Mouse (Mus musculus) thymus, postnatal 25 days (tissue): ENCODE data around the gene Mgat1.
"Not testable (repeated sequence)": the region's sequence is repeated elsewhere in the genome, so short reads cannot be mapped to it uniquely, and the experiment has no call there.

ENCODE experiments used
- DNase-seq: peaks from one replicate; pipeline ENCODE4 v3.0.0; 2022

The Mgat1 gene

DNA sequence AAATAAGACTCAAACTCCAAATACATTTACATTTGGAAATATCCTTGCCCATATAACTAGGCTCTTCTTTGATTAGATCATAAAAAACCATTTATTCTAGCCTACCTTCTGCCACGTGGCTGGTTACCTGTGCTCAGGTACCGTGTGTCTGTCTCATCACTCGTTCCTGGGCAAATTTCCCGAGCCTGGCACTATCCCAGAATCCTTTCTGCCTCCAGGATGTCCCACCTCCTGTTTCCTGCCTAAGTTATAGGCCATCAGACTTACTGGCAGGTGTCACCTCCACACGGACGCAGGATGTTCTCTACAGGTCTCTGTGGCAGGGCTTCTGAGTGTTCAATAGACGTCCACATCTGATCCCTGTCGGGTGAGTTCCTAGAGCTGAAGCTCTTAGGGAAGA, 21.1 kb downstream of the Mgat1 start:
- no peak for DNase-seq

DNA sequence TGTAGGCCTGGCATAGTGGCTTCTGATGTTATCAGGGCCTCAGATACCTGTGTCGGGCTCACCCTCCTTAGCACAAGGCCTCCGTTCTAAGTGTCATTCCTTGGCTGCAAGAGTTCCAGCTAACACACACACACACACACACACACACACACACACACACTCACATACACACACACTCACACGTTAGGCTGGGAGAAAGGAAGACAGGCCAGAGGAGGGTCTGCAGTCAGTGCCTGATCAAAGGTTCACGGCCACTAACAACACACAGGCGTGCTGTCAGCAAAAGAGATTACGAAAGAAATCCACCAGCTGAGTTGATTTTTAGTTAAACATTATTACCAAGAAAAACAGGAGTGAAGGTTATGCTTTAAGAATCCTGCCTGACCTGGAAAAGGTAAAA, 22.7 kb downstream of the Mgat1 start:
- no peak for DNase-seq

DNA sequence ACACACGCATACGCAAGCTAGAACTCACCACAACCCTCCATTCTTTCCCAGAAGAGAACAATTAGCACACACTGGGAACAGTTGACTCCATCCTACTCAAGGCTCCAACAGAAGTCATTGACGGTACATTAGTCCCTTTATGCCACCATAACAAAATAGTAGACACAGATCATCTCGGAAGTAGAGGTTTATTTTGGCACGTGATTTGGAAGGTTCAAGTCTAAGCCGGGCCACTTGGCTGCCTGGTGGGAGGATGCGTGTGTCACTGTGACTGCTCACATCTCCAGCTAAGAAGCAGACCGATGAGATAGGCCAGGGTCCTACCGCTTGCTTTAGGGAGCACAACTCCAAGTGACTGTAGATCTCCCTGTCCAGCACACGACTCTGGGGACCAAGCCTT, 23.3 kb downstream of the Mgat1 start:
- DNase-seq: no peak

DNA sequence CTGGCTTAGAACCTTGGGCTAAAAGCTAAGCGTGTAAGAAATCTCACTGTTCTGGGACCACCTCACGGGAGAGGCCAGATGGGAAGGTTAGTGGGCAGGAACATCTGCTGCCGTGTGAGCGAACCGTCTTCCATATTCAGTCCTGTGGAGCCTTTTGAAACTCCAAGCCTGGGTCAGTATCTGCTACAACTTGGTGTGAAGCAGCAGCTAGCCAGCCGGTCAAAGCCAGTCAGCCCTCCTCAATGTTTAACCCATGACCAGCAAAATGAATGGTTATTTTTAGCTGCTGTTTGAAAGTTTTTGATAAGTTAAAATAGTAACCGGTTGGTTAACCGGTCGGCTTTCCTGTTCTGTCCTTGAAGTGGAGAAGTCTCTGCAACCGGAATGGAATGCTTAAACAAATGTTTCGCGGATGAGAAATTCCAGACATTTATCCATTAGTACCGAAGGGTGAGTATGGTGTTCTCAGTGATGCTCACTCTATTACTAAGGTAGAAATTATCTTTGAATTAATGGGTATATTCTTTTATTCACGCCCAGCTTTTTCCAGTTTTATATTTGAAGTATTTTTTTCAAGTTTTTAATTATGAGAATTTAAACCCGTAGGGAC, 24.1 kb downstream of the Mgat1 start:
- no peak for DNase-seq

DNA sequence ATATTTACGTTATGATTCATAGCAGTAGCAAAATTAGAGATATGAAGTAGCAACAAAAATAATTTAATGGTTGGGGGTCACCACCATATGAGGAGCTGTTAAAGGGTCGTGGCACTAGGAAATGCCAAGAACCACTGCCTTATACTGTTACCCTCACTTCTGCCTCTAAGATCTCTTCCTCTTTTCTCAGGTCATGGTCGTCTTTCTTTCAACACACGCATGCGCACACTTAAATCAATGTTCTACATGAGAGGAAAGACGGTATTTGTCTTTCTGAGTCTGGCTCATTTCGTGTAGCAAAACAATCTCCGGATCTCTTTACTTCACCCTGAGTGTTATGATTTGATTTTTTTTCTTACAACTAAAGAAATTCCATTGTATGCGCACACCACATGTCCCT, 25.8 kb downstream of the Mgat1 start:
- DNase-seq: no peak

DNA sequence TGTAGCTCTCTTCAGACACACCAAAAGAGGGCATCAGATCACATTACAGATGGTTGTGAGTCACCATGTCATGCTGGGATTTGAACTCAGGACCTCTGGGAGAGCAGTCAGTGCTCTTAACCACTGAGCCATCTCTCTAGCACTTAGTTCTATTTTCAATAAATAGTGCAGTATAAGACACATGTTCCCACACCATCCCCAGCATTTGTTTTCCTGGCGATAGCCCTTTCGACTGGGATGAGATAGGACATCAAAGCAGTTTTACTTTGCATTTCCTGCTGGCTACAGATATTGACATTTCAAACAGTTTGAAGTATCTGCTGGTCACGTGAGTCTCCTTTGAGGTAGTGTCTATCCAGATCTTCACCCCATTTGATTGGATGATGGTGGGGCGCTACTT, 26.4 kb downstream of the Mgat1 start:
- no peak for DNase-seq

DNA sequence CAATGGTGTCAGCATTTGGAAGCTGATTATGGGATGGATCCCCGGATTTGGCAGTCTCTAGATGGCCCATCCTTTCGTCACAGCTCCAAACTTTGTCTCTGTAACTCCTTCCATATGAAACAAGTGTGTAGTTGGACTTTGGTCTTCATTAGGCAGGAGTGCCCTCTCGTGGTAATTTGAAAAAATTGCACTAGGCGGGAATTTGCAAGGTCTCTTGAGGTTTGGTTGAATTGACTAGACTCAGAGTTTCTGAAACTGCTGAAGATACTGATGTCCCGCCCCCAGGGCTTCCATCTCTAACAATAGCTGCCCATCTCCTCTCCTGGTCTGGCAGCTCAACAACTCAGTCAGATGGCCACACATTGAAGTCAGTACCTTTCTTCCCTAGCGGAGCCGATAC, 27.3 kb downstream of the Mgat1 start:
- peak; percentile 59 for DNase-seq

DNA sequence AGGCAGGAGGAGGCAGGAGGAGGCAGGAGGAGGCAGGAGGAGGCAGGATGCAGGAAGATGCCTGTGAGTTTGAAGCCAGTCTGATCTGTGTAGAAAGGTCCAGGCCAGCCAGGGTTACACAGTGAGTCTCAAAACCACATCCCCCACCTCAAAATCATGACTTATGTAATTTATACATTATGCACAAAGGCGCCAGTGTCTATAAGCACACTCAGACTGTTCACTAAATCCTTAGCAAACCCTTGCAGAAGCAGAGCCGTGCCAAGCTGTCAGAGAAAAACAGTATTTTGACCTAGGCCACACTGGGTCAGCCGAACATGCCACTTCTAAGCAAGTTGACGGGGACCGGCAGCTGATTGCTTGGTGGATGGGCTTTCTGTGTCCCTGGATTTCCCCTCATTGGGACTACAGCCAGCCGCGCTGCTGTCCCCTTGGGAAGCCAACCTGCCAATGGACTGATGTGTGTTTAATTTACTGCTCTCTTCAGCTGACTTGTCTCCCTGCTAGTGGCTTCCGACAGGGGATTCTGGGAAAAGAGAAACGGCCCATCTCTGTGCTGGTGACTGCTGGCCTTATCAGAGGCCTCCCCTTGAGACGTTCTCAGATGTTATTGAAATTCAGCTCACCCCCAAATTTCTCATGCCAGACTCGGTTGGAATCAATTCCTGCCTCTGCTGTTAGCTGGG, 30.0 kb downstream of the Mgat1 start:
- no peak for DNase-seq

DNA sequence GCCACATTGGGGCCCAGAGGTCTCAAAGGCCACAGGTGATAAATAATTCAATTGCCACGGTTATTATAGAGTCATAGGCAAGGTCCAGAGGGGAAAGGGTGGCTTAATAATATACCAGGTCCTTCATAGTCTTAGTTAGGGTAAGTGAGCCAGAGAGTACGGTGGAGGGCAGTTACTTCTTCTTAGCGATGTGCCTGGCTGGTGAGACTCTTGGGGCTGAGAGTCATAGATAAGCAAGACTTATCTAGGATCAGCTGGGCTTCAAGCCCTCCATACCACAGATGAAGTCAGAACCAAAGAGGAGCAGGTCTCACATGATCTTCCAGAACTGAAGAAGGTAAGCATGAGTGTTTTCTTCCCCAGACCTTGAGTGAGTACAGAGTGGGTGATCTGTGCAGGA, 34.2 kb downstream of the Mgat1 start, which contains the start of gene Olfr1393:
Olfr1393 (plus strand) TSS at position 83 of the 400 bp plus-strand sequence.
- DNase-seq: no peak

DNA sequence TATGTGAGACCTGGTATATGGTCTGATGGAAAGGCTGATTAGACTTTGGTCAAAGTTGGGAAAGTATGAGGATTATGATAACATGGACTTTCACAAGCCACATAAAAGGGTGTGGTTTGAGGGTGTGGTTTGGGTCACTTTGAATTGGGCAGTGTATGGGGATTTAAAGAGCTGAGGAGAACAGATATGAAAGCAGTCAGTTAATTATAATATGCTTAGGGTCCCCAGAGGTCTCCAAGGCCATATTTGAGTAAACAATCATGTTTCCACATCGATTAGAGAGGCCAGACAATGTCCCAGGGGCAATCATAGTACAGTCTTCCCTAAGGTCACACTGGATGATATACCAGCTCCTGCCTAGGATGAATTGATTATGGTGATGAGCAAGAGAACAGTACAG, 41.0 kb downstream of the Mgat1 start, which contains the start of gene Olfr1392:
Olfr1392 (plus strand) TSS at position 301 of the 400 bp plus-strand sequence.
- DNase-seq: not testable (repeated sequence)

DNA sequence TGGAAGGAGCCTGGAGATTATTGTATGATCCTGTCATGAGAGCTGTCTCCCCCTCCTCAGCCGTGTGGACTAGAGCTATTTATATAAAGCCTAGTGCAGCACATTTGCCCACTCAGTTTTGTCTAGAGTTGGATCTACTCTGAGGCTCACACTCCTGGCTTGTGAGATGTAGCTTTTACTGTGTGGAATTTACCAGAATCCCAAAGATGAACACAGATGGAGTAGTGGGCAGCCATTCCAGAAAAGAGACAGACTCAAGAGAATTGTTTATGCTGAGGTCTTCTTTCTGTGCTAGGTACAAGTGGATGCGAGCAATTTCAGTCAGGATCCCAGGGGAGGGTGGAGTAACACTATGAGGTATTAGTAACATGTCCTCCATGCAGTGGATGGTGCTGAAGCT, 43.3 kb downstream of the Mgat1 start:
- DNase-seq: no peak

DNA sequence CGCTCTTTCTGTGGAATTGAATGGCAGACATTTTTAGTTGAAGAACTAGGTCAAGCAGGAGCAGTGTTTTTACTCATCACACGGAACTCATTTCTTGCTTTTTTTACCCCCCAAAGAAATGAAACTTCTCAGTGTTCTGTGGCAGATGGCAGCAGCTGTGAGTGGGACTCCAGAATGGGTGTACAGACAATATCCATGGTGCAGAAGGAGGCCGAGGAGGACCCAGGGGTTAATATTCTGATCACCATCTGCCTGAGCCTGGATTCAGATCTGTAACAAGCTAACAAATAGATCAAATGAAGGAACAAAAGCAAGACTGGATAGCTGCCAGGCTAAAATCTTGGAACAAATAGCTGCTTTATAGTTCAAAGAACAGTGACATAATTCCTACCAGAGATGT, 48.8 kb downstream of the Mgat1 start:
- DNase-seq: no peak

DNA sequence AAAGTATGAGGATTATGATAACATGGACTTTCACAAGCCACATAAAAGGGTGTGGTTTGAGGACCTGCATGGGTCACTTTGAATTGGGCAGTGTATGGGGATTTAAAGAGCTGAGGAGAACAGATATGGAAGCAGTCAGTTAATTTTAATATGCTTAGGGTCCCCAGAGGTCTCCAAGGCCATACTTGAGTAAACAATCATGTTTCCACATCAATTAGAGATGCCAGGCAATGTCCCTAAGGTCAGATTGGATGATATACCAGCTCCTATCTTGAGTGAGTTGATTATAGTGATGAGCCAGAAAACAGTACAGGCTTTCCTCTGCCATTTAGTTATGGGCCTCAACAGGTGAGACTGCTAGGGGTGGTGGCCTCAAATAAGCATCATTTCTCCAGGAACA, 60.5 kb downstream of the Mgat1 start, which contains the start of gene Olfr10:
Olfr10 (plus strand) TSS at position 301 of the 400 bp plus-strand sequence.
- no peak for DNase-seq

DNA sequence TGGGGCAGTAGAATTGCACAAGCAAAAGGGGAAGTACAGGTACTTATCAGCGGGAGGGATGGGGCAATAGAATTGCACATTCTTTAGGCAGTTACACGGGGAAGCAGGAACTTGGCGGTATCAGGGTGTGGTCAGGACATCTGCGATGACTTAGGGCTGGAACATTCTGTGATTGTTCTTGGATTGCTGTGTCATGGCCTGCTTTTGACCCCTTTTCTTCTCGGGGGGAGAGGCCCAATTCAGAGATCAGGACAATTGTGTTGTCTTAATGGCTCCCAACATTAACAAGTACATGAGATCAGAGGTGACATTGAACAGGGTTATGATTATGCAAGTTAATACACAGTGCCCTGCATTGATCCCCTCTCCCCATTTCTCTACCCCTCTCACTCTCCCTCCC, 64.6 kb downstream of the Mgat1 start:
- not testable (repeated sequence) for DNase-seq
